Mouse (Mus musculus) spleen, adult 2 months (tissue): ENCODE results near the gene Dmrt2. TPM values are rescaled to one million over a fixed set of nuclear protein-coding genes. Genes with fewer than 3 reads are reported as not detected.
A peak's percentile ranks its signal among the peaks of the same experiment; 100 is the strongest.

Source experiments
- DNase-seq, 2 experiments: peaks; one replicate each; pipeline versions ENCODE4 v3.0.0 to v3.0.0-alpha.2; 2012 to 2021; ENCODE audit warnings: low spot score in 2 of 2, low read depth in 1 of 2
- H3K27ac ChIP-seq: fragments of 200-500 bp; 2 replicates; pipeline ENCODE4 v1.5.1; 2012; ENCODE audit warnings: low read length, inconsistent platforms; ENCODE audit not compliant: insufficient read depth
- H3K27me3 ChIP-seq: fragments of 200-500 bp; 2 replicates; pipeline ENCODE4 v1.6.1; 2012; ENCODE audit warnings: mild to moderate bottlenecking, moderate library complexity, low read length, inconsistent platforms; ENCODE audit not compliant: control insufficient read depth, insufficient read depth
- H3K36me3 ChIP-seq: fragments of 200-500 bp; 2 replicates; pipeline ENCODE4 v1.6.1; 2012; ENCODE audit warnings: mild to moderate bottlenecking, low read length, inconsistent platforms; ENCODE audit not compliant: control insufficient read depth, insufficient read depth
- H3K4me1 ChIP-seq: fragments of 200-500 bp; 2 replicates; pipeline ENCODE4 v1.6.1; 2011; ENCODE audit warnings: inconsistent platforms; ENCODE audit not compliant: control insufficient read depth, insufficient read depth, insufficient read length
- H3K4me3 ChIP-seq: fragments of 200-500 bp; 2 replicates; pipeline ENCODE4 v1.5.1; 2011; ENCODE audit warnings: mild to moderate bottlenecking, inconsistent platforms; ENCODE audit not compliant: insufficient read depth, insufficient read length; ENCODE audit errors: extremely low read depth
- CTCF ChIP-seq: fragments of 200-500 bp; IDR thresholded peaks from 2 replicates; pipeline ENCODE4 v1.5.1; 2011; ENCODE audit warnings: mild to moderate bottlenecking, inconsistent platforms; ENCODE audit not compliant: insufficient read depth, insufficient read length, insufficient replicate concordance; ENCODE audit errors: extremely low read depth
- POLR2A ChIP-seq: fragments of 200-500 bp; IDR thresholded peaks from 2 replicates; pipeline ENCODE4 v1.6.1; 2011; ENCODE audit warnings: low read depth, low read length, inconsistent platforms
- WGBS: fragments of 180-500 bp; shearing (Covaris S2); methylation state at CpG from one replicate; pipeline ENCODE4 v1.1.7; 2018; 5-methylcytosine and 5-hydroxymethylcytosine counted together
- polyA plus RNA-seq: library from polyadenylated mRNA; depleted of rRNA; stranded (reverse); fragments of >200 nt; gene quantifications from 2 replicates; pipeline ENCODE4 v1.2.3, GENCODE M21; 2012; rRNA removed

The Dmrt2 gene
- polyA plus RNA-seq, result 0.07 and 0.09 TPM in 2 replicates

DNA sequence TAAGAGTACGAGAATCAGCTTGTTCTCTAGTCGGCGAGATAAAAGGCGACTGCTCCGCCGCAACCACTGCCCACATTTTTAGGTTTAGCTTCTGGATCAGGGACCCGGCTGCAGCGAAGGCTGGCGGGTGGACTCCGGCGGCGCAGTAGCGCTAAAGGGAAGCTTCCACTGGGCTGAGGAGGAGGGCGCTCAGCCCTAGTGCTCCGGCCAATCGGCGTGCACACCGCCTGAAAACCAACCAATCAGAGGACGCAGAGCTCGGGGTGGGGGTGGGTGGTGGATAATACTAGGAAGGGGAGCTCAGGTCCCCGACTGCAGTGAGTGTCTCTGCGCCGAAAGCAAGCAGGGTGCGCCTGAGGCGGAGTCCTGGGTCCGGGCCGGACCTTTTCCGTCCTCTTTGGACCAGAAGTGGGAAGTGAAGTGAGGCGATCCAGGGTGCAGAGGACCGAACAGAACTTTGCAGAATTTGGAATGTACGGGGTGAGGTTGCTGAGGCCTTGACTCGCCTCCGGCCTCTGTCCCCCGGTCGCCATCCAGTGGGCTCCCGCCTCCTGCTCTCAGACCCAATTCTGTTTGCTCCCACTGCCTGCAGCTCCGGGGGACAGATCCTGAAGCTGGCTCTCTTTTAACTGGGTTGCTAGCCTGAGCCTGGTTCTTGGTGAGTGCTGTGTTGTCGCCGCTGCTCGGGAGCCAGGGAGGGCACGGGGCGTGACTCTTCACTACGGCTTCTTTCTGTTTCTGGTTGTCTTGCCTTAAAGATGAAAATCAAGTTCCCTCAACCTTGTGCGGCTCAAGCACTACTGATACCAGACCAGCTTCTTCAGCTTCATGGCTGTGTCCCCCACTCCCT, at the start of gene Dmrt2:
Gene Dmrt2, plus strand, starts transcription at position 311 of the 850 bp plus-strand sequence.
- Histone ChIP-seq H3K27ac (no peak within 1 kb of the TSS), H3K4me1 (no peaks in the 10 kb centered on the region; the same call in none of the 2 replicates), H3K4me3 (peak within 1 kb of the TSS; percentile 22; the same call in 1 of the 2 replicates), H3K27me3 (peaks cover 26% of the 10 kb centered on the region), H3K36me3 (no peaks in the 10 kb centered on the region)
- 1% methylated on average over 44 of the region's 44 CpGs for WGBS
- TF ChIP-seq POLR2A (no peak), CTCF (no peak)
- peak in 1 of 2 experiments; percentile 12 for DNase-seq

DNA sequence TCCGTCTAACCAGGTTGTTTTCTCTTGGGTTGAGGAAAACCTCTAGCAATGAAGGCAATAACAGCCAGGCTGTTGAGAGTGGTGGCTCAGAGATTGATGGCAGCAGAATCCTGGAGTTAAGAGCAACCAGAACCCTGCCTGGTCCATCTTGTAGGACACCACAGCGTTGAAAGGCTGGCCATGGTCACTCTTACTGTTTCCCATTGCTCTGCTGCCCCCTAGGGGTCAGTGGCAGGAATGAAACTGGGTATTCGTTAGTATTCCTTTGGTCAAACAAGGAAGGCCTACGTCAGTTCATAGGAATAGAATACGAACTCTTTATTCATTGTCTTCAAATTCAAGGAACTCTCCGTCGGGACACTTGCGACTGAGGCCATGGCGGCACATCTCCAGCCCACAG, 43.7 kb upstream of the Dmrt2 start:
- DNase-seq, result peak in 1 of 2 experiments; percentile 47
- 17% methylated on average over 9 of the region's 9 CpGs for WGBS
- H3K4me1 ChIP-seq, result no peaks in the 10 kb centered on the region
- TF ChIP-seq POLR2A (no peak), CTCF (peak; percentile 66; the same call in 1 of the 2 replicates)
- H3K27ac ChIP-seq, result no peak overlapping the region
- no peaks in the 10 kb centered on the region for H3K27me3 ChIP-seq
- H3K36me3 ChIP-seq, result no peaks in the 10 kb centered on the region
- H3K4me3 ChIP-seq, result no peak overlapping the region

DNA sequence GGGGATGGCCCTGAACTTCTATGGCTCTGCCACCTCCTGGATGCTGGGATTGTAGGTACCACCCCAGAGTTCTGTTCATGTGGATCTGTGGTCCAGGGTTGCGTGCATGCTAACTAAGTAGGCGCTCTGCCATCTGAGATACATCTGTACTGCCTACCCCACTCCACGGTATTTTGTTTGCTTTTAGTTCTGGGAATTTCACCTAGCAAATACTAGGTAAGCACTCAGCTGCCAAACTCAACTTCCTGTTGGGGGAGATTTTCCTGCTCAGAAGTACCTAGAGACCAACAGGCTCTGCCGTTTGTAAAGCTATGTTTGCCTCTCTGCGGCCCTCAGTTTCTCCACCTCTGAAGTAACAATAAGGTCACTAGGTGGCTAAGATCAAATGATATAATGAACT, 37.1 kb upstream of the Dmrt2 start:
- no peaks in the 10 kb centered on the region for H3K4me1 ChIP-seq
- H3K4me3 ChIP-seq, result no peak overlapping the region
- H3K36me3 ChIP-seq, result no peaks in the 10 kb centered on the region
- WGBS, result 75% methylated on average over 5 of the region's 5 CpGs
- no peak for DNase-seq
- H3K27ac ChIP-seq, result no peak overlapping the region
- no peaks in the 10 kb centered on the region for H3K27me3 ChIP-seq
- no peak for TF ChIP-seq POLR2A
- TF ChIP-seq CTCF, result no peak

DNA sequence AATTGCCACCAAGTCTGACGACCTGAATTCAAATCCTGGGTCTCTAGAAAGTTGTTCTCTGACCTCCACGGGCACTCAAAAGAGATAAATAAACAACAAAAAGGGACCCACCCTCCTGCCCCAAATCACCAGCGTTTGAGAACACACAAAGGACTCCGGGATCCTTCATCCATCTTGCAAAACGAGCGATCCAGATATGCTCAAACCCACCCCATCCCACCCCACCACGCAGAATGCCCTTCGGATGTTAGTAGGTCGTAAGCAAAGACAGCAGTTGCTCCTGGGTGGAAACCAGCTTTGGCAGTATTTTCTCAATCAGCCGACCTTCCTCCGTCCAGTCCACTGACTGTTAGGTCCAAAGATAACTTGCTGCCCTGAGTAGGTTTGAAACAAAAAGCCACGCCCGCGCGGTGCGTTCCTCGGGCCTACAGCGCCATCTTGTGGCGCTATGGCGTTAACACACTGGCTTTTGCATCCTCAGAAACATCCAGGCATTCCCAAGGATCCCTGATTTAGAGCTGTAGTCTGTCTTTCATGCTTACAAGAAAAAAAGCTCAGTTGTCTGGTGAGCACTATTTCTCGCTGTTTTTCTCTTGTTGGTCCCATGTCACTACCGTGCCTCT, 36.5 kb upstream of the Dmrt2 start:
- no peak overlapping the region for H3K4me3 ChIP-seq
- no peaks in the 10 kb centered on the region for H3K4me1 ChIP-seq
- no peaks in the 10 kb centered on the region for H3K36me3 ChIP-seq
- no peak overlapping the region for H3K27ac ChIP-seq
- DNase-seq, result no peak
- TF ChIP-seq POLR2A (no peak), CTCF (peak; percentile 71; the same call in 1 of the 2 replicates)
- no peaks in the 10 kb centered on the region for H3K27me3 ChIP-seq
- WGBS, result 16% methylated on average over 22 of the region's 22 CpGs

DNA sequence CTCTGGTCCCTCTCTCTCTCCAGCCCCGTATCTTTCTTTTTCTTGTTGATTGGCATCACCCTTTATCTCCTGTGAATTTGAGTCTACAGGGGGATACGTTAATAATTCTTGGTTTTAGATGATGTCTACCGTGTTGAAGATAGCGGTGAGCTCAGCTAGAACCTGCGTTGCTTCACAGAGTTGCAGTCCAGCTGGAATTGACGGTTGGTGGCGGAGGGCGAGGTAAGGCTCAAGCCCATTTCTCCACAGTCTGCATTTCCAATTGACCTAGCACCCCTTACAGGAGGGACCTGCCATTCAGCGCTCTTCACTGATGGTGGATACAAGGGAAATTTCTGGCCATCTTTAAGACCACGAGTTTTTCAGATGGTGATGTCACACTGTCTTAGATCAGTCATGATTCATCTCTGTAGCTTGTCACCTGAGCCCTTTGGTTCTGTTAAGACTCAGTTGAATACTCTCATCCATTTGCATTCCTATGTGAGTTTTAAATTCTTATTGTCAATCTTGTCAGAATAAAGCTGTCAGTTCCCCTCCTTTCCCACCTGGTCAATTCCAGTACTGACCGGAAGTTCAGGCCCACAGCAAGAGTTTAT, 33.3 kb upstream of the Dmrt2 start:
- Histone ChIP-seq H3K27me3 (no peaks in the 10 kb centered on the region), H3K4me3 (no peak overlapping the region), H3K4me1 (no peaks in the 10 kb centered on the region), H3K27ac (no peak overlapping the region), H3K36me3 (no peaks in the 10 kb centered on the region)
- no peak for DNase-seq
- WGBS, result 82% methylated on average over 11 of the region's 11 CpGs
- TF ChIP-seq CTCF, result no peak
- no peak for TF ChIP-seq POLR2A

DNA sequence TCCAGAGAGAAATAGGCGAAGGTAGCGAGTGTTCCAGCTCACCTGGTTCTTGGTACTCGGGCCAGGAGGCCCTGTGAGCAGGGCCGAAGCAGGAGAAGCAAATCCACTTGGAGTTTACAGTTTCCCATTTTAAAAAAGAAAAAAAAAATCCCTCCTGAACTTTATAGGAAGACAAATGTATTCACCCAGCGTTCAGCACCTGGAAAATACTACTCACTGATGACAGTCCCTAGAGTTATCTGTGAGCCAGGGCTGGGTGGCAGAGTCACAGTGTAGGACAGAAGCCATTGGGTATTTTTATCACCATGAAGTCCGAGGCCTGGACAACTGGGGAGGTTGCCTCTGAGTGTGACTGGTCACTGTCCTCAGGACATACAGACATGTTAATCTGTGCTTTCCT, 30.4 kb upstream of the Dmrt2 start:
- no peaks in the 10 kb centered on the region for H3K4me1 ChIP-seq
- no peak overlapping the region for H3K4me3 ChIP-seq
- H3K27ac ChIP-seq, result no peak overlapping the region
- no peak for TF ChIP-seq CTCF
- TF ChIP-seq POLR2A, result no peak
- no peaks in the 10 kb centered on the region for H3K27me3 ChIP-seq
- no peak for DNase-seq
- H3K36me3 ChIP-seq, result no peaks in the 10 kb centered on the region
- 85% methylated on average over 6 of the region's 6 CpGs for WGBS

DNA sequence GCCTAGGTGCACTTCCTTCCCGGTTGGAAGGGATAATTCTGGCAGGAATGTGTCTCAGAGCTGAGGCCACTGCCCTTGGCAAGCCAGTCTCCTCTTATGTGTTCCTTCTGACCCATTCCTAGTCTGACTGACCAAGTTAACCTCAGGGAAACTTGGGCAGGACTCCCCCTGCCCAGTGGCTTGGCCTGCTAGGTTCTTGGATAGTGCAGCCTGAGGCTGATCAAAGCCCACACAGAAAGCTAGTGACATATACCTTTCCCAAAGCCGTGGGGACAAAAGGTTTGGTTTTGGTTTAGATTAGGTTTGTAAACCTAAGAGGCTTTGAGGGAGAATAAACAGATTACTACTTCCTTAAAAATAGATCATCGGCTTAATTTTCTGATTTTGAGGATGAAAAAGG, 25.1 kb upstream of the Dmrt2 start:
- no peak overlapping the region for H3K4me3 ChIP-seq
- no peaks in the 10 kb centered on the region for H3K36me3 ChIP-seq
- TF ChIP-seq CTCF (no peak), POLR2A (no peak)
- DNase-seq, result no peak
- no peaks in the 10 kb centered on the region for H3K27me3 ChIP-seq
- no peak overlapping the region for H3K27ac ChIP-seq
- 63% methylated on average over 3 of the region's 3 CpGs for WGBS
- no peaks in the 10 kb centered on the region for H3K4me1 ChIP-seq
